Mouse (Mus musculus): ENCODE results near the gene Gm45140.

The Gm45140 gene

GRCm38 (mm10) chr6:87802462-87802861 is 33.1 kb downstream of the Gm45140 start:
- no peak for DNase-seq (ENCODE audit: low read depth, low spot score)

- DNase-seq (ENCODE audit: low read depth, low spot score) = no peak
These were observed 36.0 kb downstream of the Gm45140 start for GRCm38 (mm10) chr6:87799576-87799975.

- DNase-seq (ENCODE audit: low read depth, low spot score) = no peak
These were observed 38.3 kb downstream of the Gm45140 start for GRCm38 (mm10) chr6:87797321-87797720.

GRCm38 (mm10) chr6:87796251-87796880 is 39.2 kb downstream of the Gm45140 start:
- DNase-seq (ENCODE audit: low read depth, low spot score) = no peak

- DNase-seq (ENCODE audit: low read depth, low spot score) = no peak
These were observed 40.0 kb downstream of the Gm45140 start for GRCm38 (mm10) chr6:87795385-87796150.

GRCm38 (mm10) chr6:87793821-87794510 is 41.6 kb downstream of the Gm45140 start:
- no peak for DNase-seq (ENCODE audit: low read depth, low spot score)

- no peak for DNase-seq (ENCODE audit: low read depth, low spot score)
These were observed 43.8 kb downstream of the Gm45140 start for GRCm38 (mm10) chr6:87791826-87792225.

GRCm38 (mm10) chr6:87790779-87791480 is 44.7 kb downstream of the Gm45140 start:
- no peak for DNase-seq (ENCODE audit: low read depth, low spot score)

GRCm38 (mm10) chr6:87789791-87790190 is 45.8 kb downstream of the Gm45140 start:
- DNase-seq (ENCODE audit: low read depth, low spot score) = no peak

- DNase-seq (ENCODE audit: low read depth, low spot score) = no peak
These were observed 46.6 kb downstream of the Gm45140 start for GRCm38 (mm10) chr6:87788896-87789587.

GRCm38 (mm10) chr6:87788266-87788895 is 47.2 kb downstream of the Gm45140 start:
- no peak for DNase-seq (ENCODE audit: low read depth, low spot score)

GRCm38 (mm10) chr6:87787108-87787890 is 48.3 kb downstream of the Gm45140 start:
- no peak for DNase-seq (ENCODE audit: low read depth, low spot score)

- no peak for DNase-seq (ENCODE audit: low read depth, low spot score)
These were observed 49.0 kb downstream of the Gm45140 start for GRCm38 (mm10) chr6:87786621-87787020.

GRCm38 (mm10) chr6:87784033-87784432 is 51.6 kb downstream of the Gm45140 start:
- DNase-seq (ENCODE audit: low read depth, low spot score) = no peak

GRCm38 (mm10) chr6:87780546-87781301 is 54.9 kb downstream of the Gm45140 start:
- DNase-seq (ENCODE audit: low read depth, low spot score) = no peak

- no peak for DNase-seq (ENCODE audit: low read depth, low spot score)
These were observed 56.1 kb downstream of the Gm45140 start for GRCm38 (mm10) chr6:87779174-87780165.

GRCm38 (mm10) chr6:87778294-87779173 is 57.1 kb downstream of the Gm45140 start:
- no peak for DNase-seq (ENCODE audit: low read depth, low spot score)

Measured in brain, embryonic 18.5 days (tissue).